Mouse (Mus musculus) limb, embryonic 15.5 days (tissue): ENCODE measurements around the gene Rexo1. TPM values are rescaled to one million over a fixed set of nuclear protein-coding genes. Genes with fewer than 3 reads are reported as not detected.
"Not testable (repeated sequence)": the region's sequence is repeated elsewhere in the genome, so short reads cannot be mapped to it uniquely, and the experiment has no call there.

Experiments used
- ATAC-seq: fragments of 200-750 bp; cut with Nextera tagmentation; 2 replicates; pipeline ENCODE4 v1.8.0; 2017; ENCODE audit warnings: low read depth, moderate TSS enrichment; ENCODE audit not compliant: insufficient number of reproducible peaks, low FRiP score, low TSS enrichment
- H3K27ac ChIP-seq: fragments of 300-500 bp; sonication (generic); 2 replicates; pipeline ENCODE4 v1.5.1; 2015; ENCODE audit warnings: moderate library complexity, mild to moderate bottlenecking, inconsistent platforms
- H3K27me3 ChIP-seq: fragments of 300-500 bp; sonication (generic); 2 replicates; pipeline ENCODE4 v1.6.1; 2015; ENCODE audit warnings: inconsistent platforms
- H3K36me3 ChIP-seq: fragments of 300-500 bp; sonication (generic); 2 replicates; pipeline ENCODE4 v1.6.1; 2015; ENCODE audit warnings: inconsistent platforms
- H3K4me1 ChIP-seq: fragments of 300-500 bp; sonication (generic); 2 replicates; pipeline ENCODE4 v1.6.1; 2015; ENCODE audit warnings: inconsistent platforms
- H3K4me2 ChIP-seq: fragments of 300-500 bp; sonication (generic); 2 replicates; pipeline ENCODE4 v1.6.1; 2015; ENCODE audit warnings: mild to moderate bottlenecking, inconsistent platforms
- H3K4me3 ChIP-seq: fragments of 300-500 bp; sonication (generic); 2 replicates; pipeline ENCODE4 v1.5.1; 2015; ENCODE audit warnings: mild to moderate bottlenecking, inconsistent platforms
- H3K9ac ChIP-seq: fragments of 300-500 bp; sonication (generic); 2 replicates; pipeline ENCODE4 v1.6.1; 2015; ENCODE audit warnings: inconsistent platforms
- H3K9me3 ChIP-seq: fragments of 300-500 bp; sonication (generic); 2 replicates; pipeline ENCODE4 v1.6.1; 2016; ENCODE audit warnings: inconsistent platforms
- WGBS: fragments of 180-500 bp; shearing (Covaris S2); methylation state at CpG from one replicate; pipeline ENCODE4 v1.1.7; 2015; 5-methylcytosine and 5-hydroxymethylcytosine counted together
- polyA plus RNA-seq: library from polyadenylated mRNA; unstranded; fragments of >200 nt; fragmentation: Nextera tagmentation; extraction: Ambion mirVana; gene quantifications from 2 replicates; pipeline ENCODE4 v1.2.1, GENCODE M21; 2015

Gene Rexo1
- 21.9 and 22.5 TPM in 2 replicates for polyA plus RNA-seq

DNA sequence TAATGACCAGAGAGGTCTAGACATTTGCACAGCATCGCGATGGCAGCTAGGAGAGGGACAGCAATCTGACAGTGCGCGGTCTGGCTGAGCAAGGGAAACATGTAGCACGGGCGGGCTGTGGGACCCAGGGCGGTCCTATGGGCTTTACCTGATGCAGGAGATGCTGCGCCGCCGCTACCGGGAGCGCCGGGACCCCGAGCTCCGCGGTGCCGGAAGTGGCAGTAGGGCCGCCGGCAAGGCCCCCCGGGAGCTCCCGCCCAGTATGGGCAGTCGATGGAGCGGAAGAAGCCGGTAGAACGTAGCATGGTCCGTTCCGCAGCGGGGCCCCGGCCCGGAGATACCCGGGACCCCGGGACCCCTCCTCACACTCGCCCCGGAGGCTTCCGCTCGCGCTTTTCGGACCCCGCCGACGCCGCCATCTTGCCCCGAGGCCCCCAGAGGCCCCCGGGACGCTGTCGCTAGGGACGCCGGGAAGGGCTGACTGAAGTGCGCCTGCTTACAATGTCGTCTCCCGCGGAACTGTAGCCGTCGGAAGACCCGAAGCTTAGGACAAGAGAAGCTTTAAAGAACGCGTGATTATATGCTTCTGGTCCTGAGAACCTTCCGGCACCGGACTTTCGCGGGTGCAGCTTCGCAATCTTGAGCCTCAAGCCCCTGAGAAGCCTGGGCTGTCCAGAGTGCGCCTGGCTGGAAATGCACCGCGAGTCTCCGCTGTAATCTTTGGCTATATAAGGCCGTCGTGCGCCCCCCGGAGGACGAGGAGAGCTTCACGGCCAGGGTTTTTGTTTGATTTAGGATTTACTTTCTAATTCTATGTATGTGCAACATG lies at the start of gene Rexo1:
TSS of gene Rexo1 (minus strand) at position 445 of the 829 bp plus-strand sequence.
- under 1% methylated on average over 70 of the region's 72 CpGs for WGBS
- no peaks in the 10 kb centered on the region for H3K9me3 ChIP-seq
- peaks cover 47% of the 10 kb centered on the region for H3K4me1 ChIP-seq
- peak within 1 kb of the TSS; percentile 97 for H3K9ac ChIP-seq
- ATAC-seq, result peak; percentile 84
- 0 out of 2 replicates have a peak, but pooled peaks cover 5% of the 10 kb centered on the region for H3K36me3 ChIP-seq
- H3K27ac ChIP-seq, result peak within 1 kb of the TSS; percentile 92
- peak within 1 kb of the TSS; percentile 99 for H3K4me3 ChIP-seq
- peak within 1 kb of the TSS; percentile 80 for H3K4me2 ChIP-seq
- no peaks in the 10 kb centered on the region for H3K27me3 ChIP-seq

DNA sequence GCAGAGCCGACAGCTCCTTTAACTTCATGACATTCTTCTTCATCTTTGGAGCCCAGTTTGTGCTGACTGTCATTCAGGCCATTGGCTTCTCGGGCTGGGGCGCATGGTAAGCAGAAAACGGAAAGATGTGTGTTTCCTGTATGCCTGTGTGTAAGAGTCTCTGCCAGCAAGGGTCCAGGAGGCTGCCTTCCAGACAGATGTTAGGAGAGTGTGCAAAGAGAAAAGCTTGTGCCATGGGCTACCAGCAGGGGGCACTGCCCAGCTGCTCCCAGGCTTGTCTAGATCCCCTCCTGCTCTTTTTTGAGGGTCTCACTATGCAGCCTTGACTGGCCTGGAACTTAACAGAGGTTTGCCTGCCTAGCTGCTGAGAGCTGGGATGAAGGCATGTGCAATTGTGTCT lies 49.7 kb upstream of the Rexo1 start:
- no peaks in the 10 kb centered on the region for H3K27me3 ChIP-seq
- H3K9ac ChIP-seq, result no peak overlapping the region
- H3K9me3 ChIP-seq, result no peaks in the 10 kb centered on the region
- H3K4me1 ChIP-seq, result no peaks in the 10 kb centered on the region
- 64% methylated on average over 4 of the region's 4 CpGs for WGBS
- no peak overlapping the region for H3K27ac ChIP-seq
- no peak for ATAC-seq
- peaks cover 86% of the 10 kb centered on the region for H3K36me3 ChIP-seq
- no peak overlapping the region for H3K4me3 ChIP-seq
- no peak overlapping the region for H3K4me2 ChIP-seq

DNA sequence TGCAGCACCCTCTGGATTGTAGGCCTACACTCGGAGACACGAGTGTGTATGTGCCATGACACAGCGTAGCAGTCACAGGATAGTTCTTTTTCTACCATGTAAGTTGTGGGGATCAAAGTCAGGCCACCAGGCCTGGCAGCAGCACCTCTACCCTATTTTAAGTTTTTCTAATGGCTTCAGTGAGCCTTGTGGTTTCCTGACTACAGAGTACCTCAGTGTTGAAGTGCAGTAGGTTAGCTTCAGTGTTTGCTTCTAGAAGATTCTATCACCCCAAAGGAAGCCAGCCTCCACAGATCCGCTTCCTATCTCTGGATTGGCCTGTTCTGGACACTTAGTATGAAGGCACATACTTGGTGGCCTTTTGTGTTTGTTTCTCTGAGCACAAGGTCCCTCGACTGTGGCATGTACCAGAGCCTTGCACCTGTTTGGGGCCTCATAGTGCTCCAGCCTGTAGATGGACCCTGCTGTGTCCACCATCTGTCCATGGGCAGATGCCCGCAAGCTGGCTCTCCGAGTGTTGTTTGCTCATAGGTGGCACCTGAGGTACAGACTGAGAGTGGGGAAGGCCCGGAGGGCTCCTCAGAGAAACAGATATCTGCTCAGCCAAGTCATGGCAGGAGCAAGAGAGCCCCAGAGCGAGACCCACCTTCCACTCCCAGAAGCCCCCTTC lies 48.9 kb upstream of the Rexo1 start:
- 92% methylated on average over 9 of the region's 9 CpGs for WGBS
- no peak overlapping the region for H3K4me2 ChIP-seq
- H3K4me3 ChIP-seq, result no peak overlapping the region

DNA sequence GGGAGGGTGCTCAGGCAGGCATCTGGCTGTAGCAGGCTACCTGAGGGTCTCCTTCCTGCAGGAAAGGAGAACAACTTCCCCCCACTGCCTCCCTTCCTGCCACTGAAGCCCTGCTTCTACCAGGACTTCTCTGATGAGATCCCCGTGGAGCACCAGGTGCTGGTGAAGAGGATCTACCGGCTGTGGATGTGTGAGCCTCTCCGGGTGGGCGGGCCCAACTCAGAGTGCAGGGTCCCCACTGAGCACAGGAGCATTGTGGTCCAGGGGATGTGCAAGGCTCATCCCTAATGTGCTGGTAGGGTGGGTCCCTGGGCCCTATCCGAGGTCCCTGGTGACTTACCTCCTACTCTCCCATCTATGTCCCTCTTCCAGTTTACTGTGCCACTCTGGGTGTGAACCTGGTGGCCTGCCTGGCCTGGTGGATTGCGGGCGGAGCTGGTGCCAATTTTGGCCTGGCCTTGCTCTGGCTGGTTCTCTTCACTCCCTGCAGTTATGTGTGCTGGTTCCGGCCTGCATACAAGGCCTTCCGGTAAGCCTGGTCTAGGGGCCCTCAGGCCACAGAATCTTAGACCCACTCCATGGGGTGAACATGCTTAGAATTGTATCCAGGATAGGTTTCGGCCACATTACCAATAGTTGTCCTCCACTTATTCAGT lies 48.0 kb upstream of the Rexo1 start:
- no peak overlapping the region for H3K9ac ChIP-seq
- ATAC-seq, result no peak
- H3K4me3 ChIP-seq, result no peak overlapping the region
- H3K4me2 ChIP-seq, result no peak overlapping the region
- H3K4me1 ChIP-seq, result peaks cover 3% of the 10 kb centered on the region
- no peaks in the 10 kb centered on the region for H3K9me3 ChIP-seq
- no peaks in the 10 kb centered on the region for H3K27me3 ChIP-seq
- WGBS, result 89% methylated on average over 10 of the region's 10 CpGs
- peaks cover 75% of the 10 kb centered on the region for H3K36me3 ChIP-seq
- H3K27ac ChIP-seq, result no peak overlapping the region

More for the DNA sequence above, 48.9 kb upstream of the Rexo1 start:
- no peak overlapping the region for H3K9ac ChIP-seq
- H3K27ac ChIP-seq, result no peak overlapping the region
- H3K27me3 ChIP-seq, result no peaks in the 10 kb centered on the region
- no peak for ATAC-seq
- H3K9me3 ChIP-seq, result no peaks in the 10 kb centered on the region
- H3K36me3 ChIP-seq, result peaks cover 81% of the 10 kb centered on the region
- H3K4me1 ChIP-seq, result no peaks in the 10 kb centered on the region

DNA sequence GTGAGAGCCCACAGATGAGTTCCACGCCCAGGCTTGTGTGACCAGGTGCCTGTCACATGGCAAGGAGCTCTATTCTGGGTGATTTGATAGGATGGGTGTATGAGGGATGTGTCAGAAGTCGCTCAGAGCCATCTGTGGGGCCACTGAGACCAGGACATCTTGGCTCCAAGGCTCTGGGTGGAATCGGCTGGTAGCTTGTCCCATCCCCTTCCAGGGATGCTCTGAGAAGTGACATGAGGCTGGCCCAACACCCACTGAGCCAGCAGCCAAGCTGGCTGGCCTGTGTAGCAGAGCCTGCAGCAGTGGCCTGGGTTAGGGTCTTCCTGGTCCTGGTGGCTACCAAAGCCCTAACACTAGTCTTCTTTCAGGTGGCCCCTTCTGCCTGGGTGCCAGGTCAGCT lies 47.1 kb upstream of the Rexo1 start:
- Histone ChIP-seq H3K4me3 (no peak overlapping the region), H3K27ac (no peak overlapping the region), H3K4me2 (no peak overlapping the region), H3K4me1 (peaks cover 13% of the 10 kb centered on the region), H3K27me3 (no peaks in the 10 kb centered on the region), H3K36me3 (peaks cover 66% of the 10 kb centered on the region), H3K9ac (no peak overlapping the region), H3K9me3 (no peaks in the 10 kb centered on the region)
- WGBS, result 85% methylated on average over 3 of the region's 3 CpGs
- ATAC-seq, result no peak

DNA sequence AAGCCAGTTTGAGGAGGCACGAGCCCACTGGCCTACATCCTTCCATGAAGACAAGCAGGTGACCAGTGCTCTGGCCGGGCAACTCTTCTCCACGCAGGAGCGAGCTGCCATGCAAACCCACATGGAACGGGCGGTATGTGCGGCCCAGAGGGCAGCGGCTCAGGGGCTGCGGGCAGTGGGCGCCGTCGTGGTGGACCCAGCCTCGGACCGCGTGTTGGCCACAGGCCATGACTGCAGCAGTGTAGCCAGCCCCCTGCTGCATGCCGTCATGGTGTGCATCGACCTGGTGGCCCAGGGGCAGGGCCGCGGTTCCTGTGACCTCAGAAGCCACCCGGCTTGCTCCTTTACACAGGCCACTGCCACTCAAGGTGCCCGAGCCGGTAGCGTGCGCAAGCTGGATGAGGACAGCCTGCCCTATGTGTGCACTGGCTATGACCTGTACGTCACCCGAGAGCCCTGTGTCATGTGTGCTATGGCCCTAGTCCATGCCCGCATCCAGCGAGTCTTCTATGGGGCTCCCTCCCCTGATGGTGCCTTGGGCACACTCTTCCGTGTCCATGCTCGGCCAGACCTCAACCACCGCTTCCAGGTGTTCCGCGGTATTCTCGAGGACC lies 45.5 kb upstream of the Rexo1 start:
- H3K4me3 ChIP-seq, result no peak overlapping the region

DNA sequence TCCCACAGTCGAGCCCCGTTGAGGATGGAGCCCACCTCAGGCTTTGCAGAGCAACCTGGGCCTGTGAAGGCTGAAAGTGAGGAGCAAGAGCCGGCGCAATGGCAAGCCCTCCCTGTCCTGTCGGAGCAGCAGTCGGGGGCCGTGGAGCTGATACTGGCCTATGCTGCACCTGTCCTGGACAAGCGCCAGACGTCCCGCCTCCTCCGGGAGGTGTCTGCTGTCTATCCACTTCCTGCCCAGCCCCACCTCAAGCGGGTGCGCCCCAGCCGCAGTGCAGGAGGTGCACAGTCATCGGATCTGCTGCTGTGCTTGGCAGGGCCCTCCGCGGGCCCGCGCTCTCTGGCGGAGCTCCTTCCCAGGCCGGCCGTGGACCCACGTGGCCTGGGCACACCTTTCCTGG lies 44.9 kb upstream of the Rexo1 start:
- H3K27me3 ChIP-seq, result no peaks in the 10 kb centered on the region
- no peak overlapping the region for H3K9ac ChIP-seq
- H3K27ac ChIP-seq, result no peak overlapping the region
- no peak overlapping the region for H3K4me2 ChIP-seq
- 89% methylated on average over 23 of the region's 23 CpGs for WGBS
- no peaks in the 10 kb centered on the region for H3K9me3 ChIP-seq
- H3K4me3 ChIP-seq, result no peak overlapping the region
- peaks cover 18% of the 10 kb centered on the region for H3K4me1 ChIP-seq
- no peak for ATAC-seq
- H3K36me3 ChIP-seq, result peaks cover 52% of the 10 kb centered on the region

More for the DNA sequence above, 45.5 kb upstream of the Rexo1 start:
- no peak for ATAC-seq
- peaks cover 18% of the 10 kb centered on the region for H3K4me1 ChIP-seq
- no peaks in the 10 kb centered on the region for H3K9me3 ChIP-seq
- H3K36me3 ChIP-seq, result peaks cover 56% of the 10 kb centered on the region
- H3K27me3 ChIP-seq, result no peaks in the 10 kb centered on the region
- no peak overlapping the region for H3K4me2 ChIP-seq
- H3K9ac ChIP-seq, result no peak overlapping the region
- H3K27ac ChIP-seq, result no peak overlapping the region
- WGBS, result 95% methylated on average over 34 of the region's 34 CpGs

DNA sequence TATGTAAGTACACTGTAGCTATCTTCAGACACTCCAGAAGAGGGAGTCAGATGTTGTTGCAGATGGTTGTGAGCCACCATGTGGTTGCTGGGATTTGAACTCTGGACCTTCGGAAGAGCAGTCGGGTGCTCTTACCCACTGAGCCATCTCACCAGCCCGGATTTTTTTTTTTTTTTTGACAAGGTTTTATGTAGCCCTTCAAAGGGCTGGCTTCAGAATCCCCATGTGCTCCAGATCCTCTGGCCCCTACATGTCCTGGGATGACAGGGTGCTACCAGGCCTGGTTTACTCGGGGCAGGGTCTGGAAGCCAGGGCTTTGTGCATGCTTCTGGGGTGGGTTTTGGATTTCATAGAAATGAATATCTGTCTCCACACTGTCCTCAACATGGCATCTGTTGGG lies 44.4 kb upstream of the Rexo1 start, which contains the start of gene Gm49322:
TSS of gene Gm49322 (plus strand) at position 301 of the 400 bp plus-strand sequence.
- not testable (repeated sequence) for H3K4me2 ChIP-seq, H3K27ac ChIP-seq, H3K9me3 ChIP-seq, H3K27me3 ChIP-seq, H3K4me3 ChIP-seq, ATAC-seq, H3K9ac ChIP-seq
- peaks cover 49% of the 10 kb centered on the region for H3K36me3 ChIP-seq
- 79% methylated on average over 4 of the region's 4 CpGs for WGBS
- H3K4me1 ChIP-seq, result peaks cover 18% of the 10 kb centered on the region

DNA sequence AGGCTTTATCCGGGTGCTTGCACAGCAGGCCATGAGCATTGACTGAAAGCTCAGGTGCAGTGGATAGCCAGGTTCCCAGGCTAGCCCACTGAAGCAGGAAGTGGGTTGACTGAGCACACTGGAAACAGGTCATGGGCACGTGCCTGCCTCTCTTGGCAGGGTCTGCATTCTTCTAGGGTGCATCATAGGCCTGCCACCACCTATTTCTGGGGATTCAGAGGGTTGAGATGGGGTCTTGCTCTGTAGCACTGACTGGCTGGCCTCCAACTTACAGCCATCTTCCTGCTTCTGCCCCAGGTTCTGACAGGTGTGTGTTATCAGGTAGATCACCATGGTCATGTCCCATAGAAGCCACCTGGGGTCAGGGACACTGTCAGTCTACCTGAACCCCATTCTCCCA lies 43.6 kb upstream of the Rexo1 start:
- 78% methylated on average over 2 of the region's 2 CpGs for WGBS

DNA sequence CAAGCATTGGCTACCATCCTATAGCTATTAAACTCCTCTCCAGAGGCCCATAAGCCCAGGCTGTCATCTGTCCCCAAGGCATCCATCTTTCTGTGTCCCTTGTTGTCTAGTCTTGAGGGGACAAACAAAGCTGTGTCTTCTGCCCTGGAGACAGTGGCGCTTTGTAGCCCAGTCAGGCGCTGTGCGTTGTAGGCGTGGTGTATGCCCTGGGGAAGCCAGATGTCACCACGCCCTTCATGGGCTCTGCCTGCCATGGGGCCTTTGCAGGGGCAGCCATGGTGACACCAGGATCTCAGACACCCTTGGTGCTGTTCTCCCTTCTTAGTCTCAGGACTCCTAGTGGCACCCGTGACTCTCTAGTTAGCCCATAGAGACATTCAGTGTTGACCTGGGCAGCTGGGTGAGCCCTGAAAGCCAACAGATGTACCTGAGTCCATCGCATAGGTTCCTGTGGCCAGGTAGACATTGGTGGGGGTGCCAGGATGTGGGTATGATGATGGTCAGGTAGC lies 42.7 kb upstream of the Rexo1 start:
- H3K9me3 ChIP-seq, result no peaks in the 10 kb centered on the region
- 90% methylated on average over 7 of the region's 7 CpGs for WGBS
- peak overlapping the region; percentile 77 for H3K4me3 ChIP-seq
- H3K4me2 ChIP-seq, result peak overlapping the region; percentile 64
- no peaks in the 10 kb centered on the region for H3K27me3 ChIP-seq
- peak overlapping the region; percentile 48; the same call in 1 of the 2 replicates for H3K9ac ChIP-seq
- H3K36me3 ChIP-seq, result peaks cover 35% of the 10 kb centered on the region
- ATAC-seq, result no peak
- H3K27ac ChIP-seq, result 0 out of 2 replicates have a peak overlapping the region, but pooled peaks have one; percentile 91
- H3K4me1 ChIP-seq, result peaks cover 18% of the 10 kb centered on the region

More for the DNA sequence above, 43.6 kb upstream of the Rexo1 start:
- Histone ChIP-seq H3K4me3 (no peak overlapping the region), H3K27me3 (no peaks in the 10 kb centered on the region), H3K27ac (no peak overlapping the region), H3K36me3 (peaks cover 45% of the 10 kb centered on the region), H3K4me1 (peaks cover 18% of the 10 kb centered on the region), H3K9ac (no peak overlapping the region), H3K9me3 (no peaks in the 10 kb centered on the region), H3K4me2 (no peak overlapping the region)
- no peak for ATAC-seq

DNA sequence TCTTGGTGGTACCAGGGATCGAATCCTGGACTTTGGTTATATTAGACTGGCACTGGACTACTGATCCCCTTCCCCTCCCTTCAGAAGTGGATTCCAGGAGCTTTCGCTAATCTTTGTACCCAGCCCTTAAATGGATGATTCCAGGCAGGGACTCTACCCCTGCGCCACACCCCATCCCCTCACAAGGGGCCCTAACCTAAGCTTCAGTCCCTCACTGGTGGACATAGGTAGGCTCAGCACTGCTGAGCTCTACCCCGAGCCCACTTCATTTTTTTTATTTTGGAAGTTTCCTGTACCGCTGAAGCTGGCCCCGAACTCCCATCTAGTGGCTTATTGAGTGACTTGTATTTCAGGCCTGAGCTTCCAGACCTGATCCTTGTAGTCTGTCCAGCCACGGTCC lies 42.0 kb upstream of the Rexo1 start:
- H3K9me3 ChIP-seq, result no peaks in the 10 kb centered on the region
- peak overlapping the region; percentile 64 for H3K4me2 ChIP-seq
- peaks cover 18% of the 10 kb centered on the region for H3K4me1 ChIP-seq
- 37% methylated on average over 7 of the region's 7 CpGs for WGBS
- no peak for ATAC-seq
- peaks cover 28% of the 10 kb centered on the region for H3K36me3 ChIP-seq
- peak overlapping the region; percentile 91; the same call in 1 of the 2 replicates for H3K27ac ChIP-seq
- no peaks in the 10 kb centered on the region for H3K27me3 ChIP-seq
- H3K4me3 ChIP-seq, result peak overlapping the region; percentile 77
- H3K9ac ChIP-seq, result peak overlapping the region; percentile 48
